Mouse (Mus musculus) urinary bladder, postnatal 14 days (tissue): ENCODE data around the gene Polr2m.
A peak's percentile ranks its signal among the peaks of the same experiment; 100 is the strongest.
"Not testable (repeated sequence)": the region's sequence is repeated elsewhere in the genome, so short reads cannot be mapped to it uniquely, and the experiment has no call there.

Experiments used
- DNase-seq: peaks from one replicate; pipeline ENCODE4 v3.0.0; 2021; ENCODE audit warnings: low spot score

Polr2m gene

GRCm38 (mm10) chr9:71485475-71486094 is at the start of gene Polr2m:
Polr2m (minus strand) TSS chr9:71485935.
- peak; percentile 95 for DNase-seq

GRCm38 (mm10) chr9:71535036-71535435 is 49.3 kb upstream of the Polr2m start:
- DNase-seq: no peak

- no peak for DNase-seq
These were observed 44.2 kb upstream of the Polr2m start for GRCm38 (mm10) chr9:71529960-71530359.

- no peak for DNase-seq
These were observed 41.7 kb upstream of the Polr2m start for GRCm38 (mm10) chr9:71527438-71527837.

GRCm38 (mm10) chr9:71523901-71524300 is 38.2 kb upstream of the Polr2m start:
- DNase-seq: no peak

GRCm38 (mm10) chr9:71519836-71520235 is 34.1 kb upstream of the Polr2m start:
- DNase-seq: no peak

GRCm38 (mm10) chr9:71517487-71517886 is 31.8 kb upstream of the Polr2m start:
- DNase-seq: no peak

GRCm38 (mm10) chr9:71515862-71516261 is 30.1 kb upstream of the Polr2m start:
- no peak for DNase-seq

- no peak for DNase-seq
These were observed 27.8 kb upstream of the Polr2m start for GRCm38 (mm10) chr9:71513566-71513965.

GRCm38 (mm10) chr9:71512899-71513298 is 27.2 kb upstream of the Polr2m start:
- no peak for DNase-seq

GRCm38 (mm10) chr9:71498391-71499182 is 12.9 kb upstream of the Polr2m start:
- DNase-seq: no peak

GRCm38 (mm10) chr9:71496637-71497036 is 10.9 kb upstream of the Polr2m start:
- no peak for DNase-seq

- DNase-seq: no peak
These were observed 8.0 kb upstream of the Polr2m start for GRCm38 (mm10) chr9:71493771-71494170.

GRCm38 (mm10) chr9:71492296-71493025 is 6.7 kb upstream of the Polr2m start:
- no peak for DNase-seq

GRCm38 (mm10) chr9:71490076-71490475 is 4.3 kb upstream of the Polr2m start:
- no peak for DNase-seq

- no peak for DNase-seq
These were observed 392 bp upstream of the Polr2m start for GRCm38 (mm10) chr9:71486127-71486526.

GRCm38 (mm10) chr9:71484871-71485474 is 762 bp downstream of the Polr2m start:
- no peak for DNase-seq

- DNase-seq: not testable (repeated sequence)
These were observed 1.9 kb downstream of the Polr2m start for GRCm38 (mm10) chr9:71483872-71484271.

GRCm38 (mm10) chr9:71480305-71480704 is 5.4 kb downstream of the Polr2m start:
- no peak for DNase-seq

GRCm38 (mm10) chr9:71479413-71479812 is 6.3 kb downstream of the Polr2m start:
- no peak for DNase-seq

- no peak for DNase-seq
These were observed 7.1 kb downstream of the Polr2m start for GRCm38 (mm10) chr9:71478596-71478995.

GRCm38 (mm10) chr9:71476601-71477000 is 9.1 kb downstream of the Polr2m start:
- DNase-seq: no peak
